Mouse (Mus musculus): ENCODE results near the gene Rps27.

- TF ChIP-seq CHD2 (IDR thresholded peaks at IDR 0.05; ENCODE audit: low read length), result no peak
- TF ChIP-seq POLR2A (IDR thresholded peaks at IDR 0.05; ENCODE audit: control insufficient read depth in 1 of 2, insufficient read depth in 1 of 2, low read depth in 1 of 2, low read length in 2 of 2, poor library complexity in 1 of 2), result no peak
- TF ChIP-seq MYC (IDR thresholded peaks at IDR 0.05; ENCODE audit: low read depth, low read length), result peak; percentile 89
- peak; percentile 44; the same call in 1 of the 2 replicates for TF ChIP-seq MXI1 (IDR thresholded peaks at IDR 0.05; ENCODE audit: low read depth, low read length)
- TF ChIP-seq CTCF (IDR thresholded peaks at IDR 0.05 in 2 of 3, conservative IDR thresholded peaks at IDR 0.05 in 1 of 3; ENCODE audit: control insufficient read depth in 1 of 3, insufficient read depth in 1 of 3, low read depth in 2 of 3, low read length in 3 of 3, poor library complexity in 1 of 3, severe bottlenecking in 1 of 3), result peak; percentile 27 to 68 (median 48); a peak in 5 of 6 replicates
- TF ChIP-seq ETS1 (IDR thresholded peaks at IDR 0.05; ENCODE audit: low read depth, low read length), result no peak
- no peak for TF ChIP-seq MYB (IDR thresholded peaks at IDR 0.05; ENCODE audit: low read depth, low read length)
- no peak for TF ChIP-seq ZMIZ1 (IDR thresholded peaks at IDR 0.05; ENCODE audit: low read depth, low read length)
These were observed 2.5 kb upstream of the Rps27 start for GRCm38 (mm10) chr3:90215825-90216380.

Data from MEL (cell line).